Mouse (Mus musculus) ES-E14 (cell line): ENCODE results near the gene Zranb3.

Source experiments
- HCFC1 ChIP-seq: IDR thresholded peaks from 2 replicates; pipeline ENCODE4 v1.6.1; 2012; ENCODE audit warnings: low read length, inconsistent platforms, borderline replicate concordance; ENCODE audit not compliant: insufficient read depth
- ZNF384 ChIP-seq: IDR thresholded peaks from 2 replicates; pipeline ENCODE4 v1.6.1; 2012; ENCODE audit warnings: low read depth, low read length, inconsistent platforms

- TF ChIP-seq HCFC1 (no peak), ZNF384 (no peak)
Observed at GRCm38 (mm10) chr1:127948748-127949147, 154.1 kb downstream of the Zranb3 start.
